10 mouse cellular contexts compared by ENCODE assay signal in the genomic region with DNA sequence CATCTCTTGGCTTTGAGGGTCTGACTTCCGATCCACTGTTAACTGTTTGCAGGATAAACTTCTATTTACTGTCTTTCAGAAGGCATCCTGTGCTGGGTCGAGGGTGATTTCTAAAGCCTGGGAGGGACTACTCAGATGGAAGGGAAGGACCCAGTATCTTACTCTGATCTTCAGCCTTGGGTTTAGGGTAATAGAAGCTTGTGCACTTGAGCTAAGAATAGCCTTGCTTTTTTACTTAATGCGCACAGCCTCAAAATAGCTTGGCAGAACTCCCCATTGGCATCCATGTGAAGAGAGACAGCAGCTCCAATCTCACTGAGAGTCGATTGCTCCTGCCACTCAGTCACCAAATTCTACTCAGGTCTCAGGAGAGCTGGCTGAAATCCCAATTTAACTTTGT. TPM values are rescaled to one million over a fixed set of nuclear protein-coding genes. Genes with fewer than 3 reads are reported as not detected.
A peak's percentile ranks its signal among the peaks of the same experiment; 100 is the strongest.
DNase-seq lines count a peak whose midpoint lies in the region; ATAC-seq and TF ChIP-seq lines count a peak whose summit lies in the region.
"Had no signal": no experiment of that assay in that cellular context is flagged by ENCODE, and none has a peak within 500 bp of the region (broad histone marks: within the 10 kb centered on the region; RNA-seq: fewer than 3 reads in every experiment).

No protein-coding gene starts in this region.

- ATAC-seq in kidney, postnatal 0 days (replicated peaks; ENCODE audit: low FRiP score, low read depth): no peak
- ATAC-seq in kidney, embryonic 16.5 days (ENCODE audit: low FRiP score, low TSS enrichment): no peak
- ATAC-seq in forebrain, postnatal 0 days: peak; percentile 83
- peak; percentile 88 for ATAC-seq in heart, embryonic 16.5 days (replicated peaks; ENCODE audit: extremely low read depth, insufficient read depth, low FRiP score)
- no peak for ATAC-seq in intestine, embryonic 15.5 days

- H3K4me2 ChIP-seq in kidney, postnatal 0 days (ENCODE audit: low read length): no peak overlapping the region
- H3K4me2 ChIP-seq in kidney, embryonic 16.5 days (replicated peaks; ENCODE audit: low read depth, low read length): no peak overlapping the region
- H3K4me2 ChIP-seq in forebrain, postnatal 0 days (ENCODE audit: low read depth): peak overlapping the region; percentile 2; the same call in 1 of the 2 replicates
- peak overlapping the region; percentile 57 for H3K4me2 ChIP-seq in heart, embryonic 16.5 days (ENCODE audit: low read depth, low read length)
- H3K4me2 ChIP-seq in intestine, embryonic 15.5 days (replicated peaks): no peak overlapping the region

- H3K4me1 ChIP-seq in kidney, postnatal 0 days (replicated peaks; ENCODE audit: insufficient read depth, low read length): peaks cover 9% of the 10 kb centered on the region
- H3K4me1 ChIP-seq in kidney, embryonic 16.5 days (ENCODE audit: insufficient read depth, low read length): peaks cover 28% of the 10 kb centered on the region
- no peaks in the 10 kb centered on the region for H3K4me1 ChIP-seq in forebrain, postnatal 0 days (ENCODE audit: insufficient read depth)
- H3K4me1 ChIP-seq in heart, embryonic 16.5 days (ENCODE audit: control insufficient read depth, insufficient read depth, low read length): peaks cover 9% of the 10 kb centered on the region
- H3K4me1 ChIP-seq in intestine, embryonic 15.5 days (replicated peaks): 0 out of 2 replicates have a peak, but pooled peaks cover 7% of the 10 kb centered on the region

- H3K36me3 ChIP-seq in kidney, postnatal 0 days (ENCODE audit: insufficient read depth, low read length): no peaks in the 10 kb centered on the region
- no peaks in the 10 kb centered on the region for H3K36me3 ChIP-seq in kidney, embryonic 16.5 days (ENCODE audit: insufficient read depth, low read length)
- H3K36me3 ChIP-seq in forebrain, postnatal 0 days (ENCODE audit: insufficient read depth): no peaks in the 10 kb centered on the region
- no peaks in the 10 kb centered on the region for H3K36me3 ChIP-seq in heart, embryonic 16.5 days (ENCODE audit: control insufficient read depth, insufficient read depth)
- no peaks in the 10 kb centered on the region for H3K36me3 ChIP-seq in intestine, embryonic 15.5 days

- WGBS in kidney, postnatal 0 days: 40% methylated on average over 4 of the region's 4 CpGs
- 48% methylated on average over 4 of the region's 4 CpGs for whole genome bisulfite sequencing in kidney, embryonic 16.5 days
- WGBS in forebrain, postnatal 0 days: 24% methylated on average over 4 of the region's 4 CpGs
- 16% methylated on average over 4 of the region's 4 CpGs for WGBS in heart, embryonic 16.5 days
- 46% methylated on average over 4 of the region's 4 CpGs for WGBS in intestine, embryonic 15.5 days

- H3K9me3 ChIP-seq in kidney, postnatal 0 days (replicated peaks; ENCODE audit: low read length): no peaks in the 10 kb centered on the region
- H3K9me3 ChIP-seq in kidney, embryonic 16.5 days (ENCODE audit: low read length): 0 out of 2 replicates have a peak, but pooled peaks cover 3% of the 10 kb centered on the region
- 0 out of 2 replicates have a peak, but pooled peaks cover 4% of the 10 kb centered on the region for H3K9me3 ChIP-seq in forebrain, postnatal 0 days (ENCODE audit: low read length)
- H3K9me3 ChIP-seq in heart, embryonic 16.5 days (replicated peaks; ENCODE audit: control insufficient read depth, low read length): no peaks in the 10 kb centered on the region
- no peaks in the 10 kb centered on the region for H3K9me3 ChIP-seq in intestine, embryonic 15.5 days

- TF ChIP-seq CTCF in kidney, postnatal 0 days (IDR thresholded peaks at IDR 0.05; ENCODE audit: low read depth): no peak
- TF ChIP-seq CTCF in forebrain, postnatal 0 days (IDR thresholded peaks at IDR 0.05; ENCODE audit: low read depth): no peak

- no peak overlapping the region for H3K4me3 ChIP-seq in kidney, postnatal 0 days (replicated peaks; ENCODE audit: low read depth, low read length)
- no peak overlapping the region for H3K4me3 ChIP-seq in kidney, embryonic 16.5 days (ENCODE audit: low read length)
- no peak overlapping the region for H3K4me3 ChIP-seq in forebrain, postnatal 0 days (ENCODE audit: low read depth, low read length)
- H3K4me3 ChIP-seq in heart, embryonic 16.5 days (ENCODE audit: low read length): peak overlapping the region; percentile 4; the same call in 1 of the 2 replicates
- H3K4me3 ChIP-seq in intestine, embryonic 15.5 days (replicated peaks): no peak overlapping the region

- peak; percentile 53 for DNase-seq in kidney, postnatal 0 days (ENCODE audit: low spot score)
- peak; percentile 68 for DNase-seq in brain, adult 2 months (ENCODE audit: low read depth, low spot score)
- peak; percentile 78 for DNase-seq in forebrain, postnatal 0 days
- no peak for DNase-seq in urinary bladder, postnatal 10 days (ENCODE audit: low spot score)
- no peak for DNase-seq in urinary bladder, postnatal 36 days (ENCODE audit: low spot score in 2 of 2)
- DNase-seq: adrenal gland, postnatal 25 days; liver had no signal

- no peak overlapping the region for H3K27ac ChIP-seq in kidney, postnatal 0 days
- H3K27ac ChIP-seq in kidney, embryonic 16.5 days (ENCODE audit: low read length): no peak overlapping the region
- no peak overlapping the region for H3K27ac ChIP-seq in forebrain, postnatal 0 days (ENCODE audit: low read depth, low read length)
- H3K27ac ChIP-seq in heart, embryonic 16.5 days (ENCODE audit: low read length): peak overlapping the region; percentile 80
- no peak overlapping the region for H3K27ac ChIP-seq in intestine, embryonic 15.5 days

- H3K9ac ChIP-seq in kidney, postnatal 0 days (ENCODE audit: low read depth, low read length): no peak overlapping the region
- H3K9ac ChIP-seq in kidney, embryonic 16.5 days (replicated peaks; ENCODE audit: low read length): no peak overlapping the region
- H3K9ac ChIP-seq in forebrain, postnatal 0 days: no peak overlapping the region
- H3K9ac ChIP-seq in heart, embryonic 16.5 days (ENCODE audit: low read length): peak overlapping the region; percentile 24
- no peak overlapping the region for H3K9ac ChIP-seq in intestine, embryonic 15.5 days

- H3K27me3 ChIP-seq in kidney, postnatal 0 days (ENCODE audit: insufficient read depth, low read length): no peaks in the 10 kb centered on the region
- no peaks in the 10 kb centered on the region for H3K27me3 ChIP-seq in kidney, embryonic 16.5 days (ENCODE audit: insufficient read depth, low read length)
- H3K27me3 ChIP-seq in forebrain, postnatal 0 days (ENCODE audit: insufficient read depth, low read length): no peaks in the 10 kb centered on the region
- H3K27me3 ChIP-seq in heart, embryonic 16.5 days (ENCODE audit: control insufficient read depth, insufficient read depth, low read length): no peaks in the 10 kb centered on the region
- no peaks in the 10 kb centered on the region for H3K27me3 ChIP-seq in intestine, embryonic 15.5 days (replicated peaks)

RNA-seq across cellular contexts. Expression of a gene that starts 17.9 kb away (rescaled TPM):
- polyA plus RNA-seq in kidney, postnatal 0 days (2015; fragmentation: Nextera tagmentation; extraction: Ambion mirVana): 41.8 and 43.0 TPM in 2 replicates
- polyA plus RNA-seq in kidney, embryonic 16.5 days (2015; fragmentation: Nextera tagmentation; extraction: Ambion mirVana): 44.5 and 46.5 TPM in 2 replicates
- total RNA-seq in forebrain, postnatal 0 days (2014; rRNA removed): 79.2 and 84.2 TPM in 2 replicates
- 40.3 and 43.8 TPM in 2 replicates for polyA plus RNA-seq in forebrain, postnatal 0 days (2015; fragmentation: Nextera tagmentation; extraction: Ambion mirVana)
- polyA plus RNA-seq in heart, embryonic 16.5 days (2015; fragmentation: Nextera tagmentation; extraction: Ambion mirVana): 27.6 and 31.2 TPM in 2 replicates
- polyA plus RNA-seq in intestine, embryonic 15.5 days (2015; fragmentation: Nextera tagmentation; extraction: Ambion mirVana): 29.7 and 31.6 TPM in 2 replicates

Comparison
In these comparisons a context has a peak if more than half of its experiments do, and no peak if none do; other contexts are left out.
1. ATAC-seq: peak in forebrain, postnatal 0 days (single experiment) and heart, embryonic 16.5 days (single experiment); none in kidney, postnatal 0 days (single experiment), kidney, embryonic 16.5 days (single experiment) and intestine, embryonic 15.5 days (single experiment).
2. DNase-seq: peak in kidney, postnatal 0 days (single experiment), brain, adult 2 months (single experiment) and forebrain, postnatal 0 days (single experiment); none in urinary bladder, postnatal 10 days (single experiment) and urinary bladder, postnatal 36 days (0 of 2).
3. H3K4me2 ChIP-seq: peak in forebrain, postnatal 0 days (single experiment) and heart, embryonic 16.5 days (single experiment); none in kidney, postnatal 0 days (single experiment), kidney, embryonic 16.5 days (single experiment) and intestine, embryonic 15.5 days (single experiment).